Comparison of ENCODE assay signal across 7 mouse cellular contexts in genomic region chr12:91384281-91385017, GRCm38 (mm10). TPM values are rescaled to one million over a fixed set of nuclear protein-coding genes. Genes with fewer than 3 reads are reported as not detected.
DNase-seq lines count a peak whose midpoint lies in the region; ATAC-seq lines count a peak whose summit lies in the region.

Gene Cep128, minus strand, starts transcription at chr12:91384409.
Gene Tshr, plus strand, starts transcription at chr12:91384563.

- peak within 1 kb of the TSS; percentile 59 for H3K4me3 ChIP-seq in embryonic facial prominence, embryonic 12.5 days
- H3K4me3 ChIP-seq in limb, embryonic 11.5 days (ENCODE audit: low read depth, low read length): peak within 1 kb of the TSS; percentile 71
- H3K4me3 ChIP-seq in midbrain, embryonic 14.5 days (replicated peaks; ENCODE audit: low read depth, low read length): peak within 1 kb of the TSS; percentile 59

- no peaks in the 10 kb centered on the region for H3K27me3 ChIP-seq in embryonic facial prominence, embryonic 12.5 days
- no peaks in the 10 kb centered on the region for H3K27me3 ChIP-seq in limb, embryonic 11.5 days (ENCODE audit: control insufficient read depth, insufficient read depth, low read length)
- no peaks in the 10 kb centered on the region for H3K27me3 ChIP-seq in midbrain, embryonic 14.5 days (ENCODE audit: control insufficient read depth, insufficient read depth, low read length)

- no peaks in the 10 kb centered on the region for H3K36me3 ChIP-seq in embryonic facial prominence, embryonic 12.5 days
- H3K36me3 ChIP-seq in limb, embryonic 11.5 days (ENCODE audit: control insufficient read depth, insufficient read depth, low read length): no peaks in the 10 kb centered on the region
- H3K36me3 ChIP-seq in midbrain, embryonic 14.5 days (ENCODE audit: control insufficient read depth, insufficient read depth, low read length): no peaks in the 10 kb centered on the region

- WGBS in embryonic facial prominence, embryonic 12.5 days: 1% methylated on average over 27 of the region's 27 CpGs
- WGBS in limb, embryonic 11.5 days: 1% methylated on average over 27 of the region's 27 CpGs
- WGBS in midbrain, embryonic 14.5 days: 2% methylated on average over 27 of the region's 27 CpGs

- DNase-seq in adrenal gland, postnatal 25 days: peak; percentile 88
- DNase-seq in heart, adult 11 months: peak; percentile 99
- DNase-seq in kidney, adult 18-20 months: peak; percentile 91
- DNase-seq in limb, embryonic 11.5 days (ENCODE audit: low spot score): peak; percentile 95
- DNase-seq in midbrain, embryonic 14.5 days: peak; percentile 95
- peak; percentile 85 to 88 for DNase-seq in spleen, adult 18-20 months

- peak within 1 kb of the TSS; percentile 92 for H3K4me2 ChIP-seq in embryonic facial prominence, embryonic 12.5 days (replicated peaks)
- H3K4me2 ChIP-seq in limb, embryonic 11.5 days (ENCODE audit: low read depth, severe bottlenecking): peak within 1 kb of the TSS; percentile 87
- H3K4me2 ChIP-seq in midbrain, embryonic 14.5 days (ENCODE audit: low read length): peak within 1 kb of the TSS; percentile 80

- peak within 1 kb of the TSS; percentile 58 for H3K9ac ChIP-seq in embryonic facial prominence, embryonic 12.5 days
- peak within 1 kb of the TSS; percentile 67 for H3K9ac ChIP-seq in limb, embryonic 11.5 days (ENCODE audit: low read length)
- H3K9ac ChIP-seq in midbrain, embryonic 14.5 days (replicated peaks; ENCODE audit: low read length): peak within 1 kb of the TSS; percentile 48

- H3K27ac ChIP-seq in embryonic facial prominence, embryonic 12.5 days: no peak within 1 kb of the TSS
- no peak within 1 kb of the TSS for H3K27ac ChIP-seq in limb, embryonic 11.5 days (replicated peaks; ENCODE audit: low read depth, low read length)
- no peak within 1 kb of the TSS for H3K27ac ChIP-seq in midbrain, embryonic 14.5 days (replicated peaks; ENCODE audit: low read depth, low read length)

- H3K4me1 ChIP-seq in embryonic facial prominence, embryonic 12.5 days: peaks cover 4% of the 10 kb centered on the region; the same call in 1 of the 2 replicates
- H3K4me1 ChIP-seq in limb, embryonic 11.5 days (ENCODE audit: control insufficient read depth, insufficient read depth, low read length): no peaks in the 10 kb centered on the region
- peaks cover 5% of the 10 kb centered on the region for H3K4me1 ChIP-seq in midbrain, embryonic 14.5 days (ENCODE audit: control insufficient read depth, insufficient read depth, low read length)

- ATAC-seq in embryonic facial prominence, embryonic 12.5 days (ENCODE audit: insufficient number of reproducible peaks, insufficient read depth, low FRiP score, low TSS enrichment): peak; percentile 100
- ATAC-seq in limb, embryonic 11.5 days (ENCODE audit: insufficient number of reproducible peaks, low FRiP score, low TSS enrichment, low read depth): peak; percentile 100
- peak; percentile 100 for ATAC-seq in midbrain, embryonic 14.5 days (ENCODE audit: low FRiP score, low TSS enrichment)

- H3K9me3 ChIP-seq in embryonic facial prominence, embryonic 12.5 days: no peaks in the 10 kb centered on the region
- no peaks in the 10 kb centered on the region for H3K9me3 ChIP-seq in limb, embryonic 11.5 days (ENCODE audit: control insufficient read depth, low read length)
- no peaks in the 10 kb centered on the region for H3K9me3 ChIP-seq in midbrain, embryonic 14.5 days (ENCODE audit: control insufficient read depth, low read length)

RNA-seq across cellular contexts. Expression of gene Cep128, which starts in this region (rescaled TPM):
- total RNA-seq in adrenal gland, postnatal 25 days (2021): 4.6 and 5.4 TPM in 2 replicates
- polyA plus RNA-seq in embryonic facial prominence, embryonic 12.5 days (2016; fragmentation: Nextera tagmentation; extraction: Ambion mirVana): 8.8 and 9.3 TPM in 2 replicates
- polyA plus RNA-seq in limb, embryonic 11.5 days (2014; fragmentation: Nextera tagmentation; extraction: Ambion mirVana): 10.1 and 10.6 TPM in 2 replicates
- 2.5 and 5.2 TPM in 2 replicates for polyA plus RNA-seq in midbrain, embryonic 14.5 days (2014; fragmentation: Nextera tagmentation; extraction: Ambion mirVana)

RNA-seq across cellular contexts. Expression of gene Tshr, which starts in this region (rescaled TPM):
- 1.3 and 1.8 TPM in 2 replicates for total RNA-seq in adrenal gland, postnatal 25 days (2021)
- 0.56 and 0.70 TPM in 2 replicates for polyA plus RNA-seq in embryonic facial prominence, embryonic 12.5 days (2016; fragmentation: Nextera tagmentation; extraction: Ambion mirVana)
- polyA plus RNA-seq in limb, embryonic 11.5 days (2014; fragmentation: Nextera tagmentation; extraction: Ambion mirVana): 0.13 and 0.20 TPM in 2 replicates
- polyA plus RNA-seq in midbrain, embryonic 14.5 days (2014; fragmentation: Nextera tagmentation; extraction: Ambion mirVana): 0.16 and 0.24 TPM in 2 replicates
